Mouse (Mus musculus) heart, postnatal 0 days (tissue): ENCODE measurements around the gene Olfr224. TPM values are rescaled to one million over a fixed set of nuclear protein-coding genes. Genes with fewer than 3 reads are reported as not detected.
"Not testable (repeated sequence)": the region's sequence is repeated elsewhere in the genome, so short reads cannot be mapped to it uniquely, and the experiment has no call there.

Experiments
- ATAC-seq: fragments of 200-750 bp; cut with Nextera tagmentation; 2 replicates; pipeline ENCODE4 v1.8.0; 2017; ENCODE audit warnings: low read depth, moderate number of reproducible peaks, moderate library complexity; ENCODE audit not compliant: insufficient read depth
- DNase-seq: peaks from one replicate; pipeline ENCODE4 v3.0.0-alpha.2; 2016; ENCODE audit warnings: low spot score
- H3K27ac ChIP-seq: fragments of 300-500 bp; sonication (generic); 2 replicates; pipeline ENCODE4 v1.5.1; 2014; ENCODE audit warnings: low read depth, mild to moderate bottlenecking
- H3K27me3 ChIP-seq: fragments of 300-500 bp; sonication (generic); 2 replicates; pipeline ENCODE4 v1.6.1; 2014; ENCODE audit warnings: low read length, mixed read lengths; ENCODE audit not compliant: control insufficient read depth, insufficient read depth
- H3K36me3 ChIP-seq: fragments of 300-500 bp; sonication (generic); replicated peaks from 2 replicates; pipeline ENCODE4 v1.6.1; 2014; ENCODE audit warnings: low read length, mixed read lengths; ENCODE audit not compliant: control insufficient read depth, insufficient read depth
- H3K4me1 ChIP-seq: fragments of 300-500 bp; sonication (generic); 2 replicates; pipeline ENCODE4 v1.6.1; 2014; ENCODE audit warnings: antibody characterized with exemption; ENCODE audit not compliant: control insufficient read depth, insufficient read depth
- H3K4me2 ChIP-seq: fragments of 300-500 bp; sonication (generic); 2 replicates; pipeline ENCODE4 v1.6.1; 2014; ENCODE audit warnings: low read depth, mild to moderate bottlenecking, low read length, moderate library complexity
- H3K4me3 ChIP-seq: fragments of 300-500 bp; sonication (generic); 2 replicates; pipeline ENCODE4 v1.5.1; 2014; ENCODE audit warnings: low read depth, low read length
- H3K9ac ChIP-seq: fragments of 300-500 bp; sonication (generic); replicated peaks from 2 replicates; pipeline ENCODE4 v1.6.1; 2014; ENCODE audit warnings: low read depth, low read length, mixed read lengths
- H3K9me3 ChIP-seq: fragments of 300-500 bp; sonication (generic); replicated peaks from 2 replicates; pipeline ENCODE4 v1.6.1; 2016; ENCODE audit warnings: low read length; ENCODE audit not compliant: control insufficient read depth
- CTCF ChIP-seq: IDR thresholded peaks from 2 replicates; pipeline ENCODE4 v1.5.1; 2016; ENCODE audit warnings: antibody characterized with exemption, control low read depth, low read depth
- EP300 ChIP-seq: IDR thresholded peaks from 2 replicates; pipeline ENCODE4 v1.6.1; 2016; ENCODE audit warnings: antibody characterized with exemption, low read depth
- WGBS: fragments of 180-500 bp; shearing (Covaris S2); extraction: QIAGEN DNeasy Blood & Tissue Kit; methylation state at CpG from one replicate; pipeline ENCODE4 v1.1.7; 2014; 5-methylcytosine and 5-hydroxymethylcytosine counted together
- polyA plus RNA-seq: library from polyadenylated mRNA; unstranded; fragments of >200 nt; fragmentation: Nextera tagmentation; extraction: Ambion mirVana; gene quantifications from 2 replicates; pipeline ENCODE4 v1.2.1, GENCODE M21; 2015
- total RNA-seq: library from RNA; depleted of rRNA; stranded (reverse); fragments of >200 nt; gene quantifications from 2 replicates; pipeline ENCODE4 v1.2.3, GENCODE M21; 2014; ENCODE audit warnings: low replicate concordance; rRNA removed

Gene Olfr224
- total and polyA plus RNA-seq, 2 experiments from 2014 or later: not detected

GRCm38 (mm10) chr11:58577430-58577829, 7.1 kb upstream of the Olfr224 start, which contains the start of gene Olfr325:
Olfr325 (plus strand) TSS chr11:58577730.
- Histone ChIP-seq H3K36me3 (no peaks in the 10 kb centered on the region), H3K4me1 (no peaks in the 10 kb centered on the region), H3K9ac (no peak within 1 kb of the TSS), H3K27ac (no peak within 1 kb of the TSS), H3K4me3 (no peak within 1 kb of the TSS), H3K4me2 (no peak within 1 kb of the TSS), H3K27me3 (no peaks in the 10 kb centered on the region), H3K9me3 (no peaks in the 10 kb centered on the region)
- DNase-seq (no peak), ATAC-seq (no peak)
- 68% methylated on average over 1 of the region's 1 CpGs for WGBS
- TF ChIP-seq EP300: no peak
- no peak for TF ChIP-seq CTCF

GRCm38 (mm10) chr11:58555536-58555935, 14.8 kb downstream of the Olfr224 start, which contains the start of gene Olfr328:
Olfr328 (minus strand) TSS chr11:58555636.
- no peak for ATAC-seq
- H3K4me2 ChIP-seq: no peak within 1 kb of the TSS
- WGBS: 70% methylated on average over 1 of the region's 1 CpGs
- H3K4me1 ChIP-seq: no peaks in the 10 kb centered on the region
- TF ChIP-seq EP300 (no peak), CTCF (no peak)
- no peaks in the 10 kb centered on the region for H3K9me3 ChIP-seq
- no peak within 1 kb of the TSS for H3K9ac ChIP-seq
- no peak within 1 kb of the TSS for H3K27ac ChIP-seq
- no peak within 1 kb of the TSS for H3K4me3 ChIP-seq
- no peaks in the 10 kb centered on the region for H3K27me3 ChIP-seq
- no peaks in the 10 kb centered on the region for H3K36me3 ChIP-seq
- no peak for DNase-seq

GRCm38 (mm10) chr11:58546322-58546721, 24.0 kb downstream of the Olfr224 start, which contains the start of gene Olfr329-ps:
Olfr329-ps (minus strand) TSS chr11:58546422.
- no peaks in the 10 kb centered on the region for H3K9me3 ChIP-seq

GRCm38 (mm10) chr11:58534736-58535135, 35.6 kb downstream of the Olfr224 start, which contains the start of gene Olfr330:
Olfr330 (minus strand) TSS chr11:58534836.
- not testable (repeated sequence) for ATAC-seq, H3K9me3 ChIP-seq

More at GRCm38 (mm10) chr11:58546322-58546721, 24.0 kb downstream of the Olfr224 start, which contains the start of gene Olfr329-ps:
- Histone ChIP-seq H3K27me3 (no peaks in the 10 kb centered on the region), H3K4me3 (no peak within 1 kb of the TSS), H3K4me1 (no peaks in the 10 kb centered on the region), H3K4me2 (no peak within 1 kb of the TSS), H3K36me3 (no peaks in the 10 kb centered on the region), H3K27ac (no peak within 1 kb of the TSS), H3K9ac (no peak within 1 kb of the TSS)
- no peak for DNase-seq
- TF ChIP-seq CTCF (no peak), EP300 (no peak)
- WGBS: 62% methylated on average over 5 of the region's 5 CpGs
- ATAC-seq: no peak

GRCm38 (mm10) chr11:58519756-58520155, 50.6 kb downstream of the Olfr224 start:
- not testable (repeated sequence) for H3K27me3 ChIP-seq, H3K4me1 ChIP-seq, ATAC-seq, H3K36me3 ChIP-seq, H3K27ac ChIP-seq, H3K9ac ChIP-seq, H3K4me3 ChIP-seq, H3K9me3 ChIP-seq, H3K4me2 ChIP-seq, DNase-seq
- 88% methylated on average over 6 of the region's 9 CpGs for WGBS

More at GRCm38 (mm10) chr11:58534736-58535135, 35.6 kb downstream of the Olfr224 start, which contains the start of gene Olfr330:
- H3K36me3 ChIP-seq, H3K27ac ChIP-seq, H3K4me1 ChIP-seq, H3K9ac ChIP-seq, H3K4me3 ChIP-seq, DNase-seq, H3K27me3 ChIP-seq, H3K4me2 ChIP-seq: not testable (repeated sequence)

GRCm38 (mm10) chr11:58518916-58519315, 51.4 kb downstream of the Olfr224 start:
- H3K27me3 ChIP-seq, H3K4me2 ChIP-seq, DNase-seq, H3K4me1 ChIP-seq, H3K9me3 ChIP-seq, H3K36me3 ChIP-seq, H3K27ac ChIP-seq, H3K4me3 ChIP-seq, ATAC-seq, H3K9ac ChIP-seq: not testable (repeated sequence)
- WGBS: 86% methylated on average over 17 of the region's 18 CpGs

Other genes with a start within 250 kb of the Olfr224 start
- 31.4 and 62.4 TPM in 2 replicates for gene Zfp672, start 240.2 kb downstream of the Olfr224 start, total RNA-seq
- gene Zfp672, start 240.2 kb downstream of the Olfr224 start, polyA plus RNA-seq: 53.5 and 60.8 TPM in 2 replicates
- gene Sh3bp5l, start 239.8 kb downstream of the Olfr224 start, total RNA-seq: 30.2 and 42.9 TPM in 2 replicates
- gene Sh3bp5l, start 239.8 kb downstream of the Olfr224 start, polyA plus RNA-seq: 28.2 and 29.5 TPM in 2 replicates
- not detected in 2 replicates for gene Lypd8, start 191.5 kb downstream of the Olfr224 start, total RNA-seq
- 0.12 TPM in 1 of 2 replicates, not detected in the other for gene Lypd8, start 191.5 kb downstream of the Olfr224 start, polyA plus RNA-seq
- not detected in 2 replicates for gene 1810065E05Rik, start 149.4 kb downstream of the Olfr224 start, total RNA-seq
- gene 1810065E05Rik, start 149.4 kb downstream of the Olfr224 start, polyA plus RNA-seq: not detected in 2 replicates
- not detected in 2 replicates for gene Gm12253, start 138.0 kb downstream of the Olfr224 start, total RNA-seq
- not detected in 2 replicates for gene Gm12253, start 138.0 kb downstream of the Olfr224 start, polyA plus RNA-seq
- gene Lypd9, start 117.6 kb downstream of the Olfr224 start, total RNA-seq: not detected in 2 replicates
- gene Lypd9, start 117.6 kb downstream of the Olfr224 start, polyA plus RNA-seq: not detected in 2 replicates
- not detected in 2 replicates for gene Olfr30, start 108.3 kb downstream of the Olfr224 start, total RNA-seq
- gene Olfr30, start 108.3 kb downstream of the Olfr224 start, polyA plus RNA-seq: not detected in 2 replicates
- not detected in 2 replicates for gene Olfr332, start 78.0 kb downstream of the Olfr224 start, total RNA-seq
- not detected in 2 replicates for gene Olfr332, start 78.0 kb downstream of the Olfr224 start, polyA plus RNA-seq
- gene Olfr331, start 68.0 kb downstream of the Olfr224 start, total RNA-seq: not detected in 2 replicates
- not detected in 2 replicates for gene Olfr331, start 68.0 kb downstream of the Olfr224 start, polyA plus RNA-seq
- gene Olfr330, start 35.7 kb downstream of the Olfr224 start, total RNA-seq: not detected in 2 replicates
- not detected in 2 replicates for gene Olfr330, start 35.7 kb downstream of the Olfr224 start, polyA plus RNA-seq
- gene Olfr329-ps, start 24.1 kb downstream of the Olfr224 start, total RNA-seq: not detected in 2 replicates
- not detected in 2 replicates for gene Olfr329-ps, start 24.1 kb downstream of the Olfr224 start, polyA plus RNA-seq
- not detected in 2 replicates for gene Olfr328, start 14.9 kb downstream of the Olfr224 start, total RNA-seq
- not detected in 2 replicates for gene Olfr328, start 14.9 kb downstream of the Olfr224 start, polyA plus RNA-seq
- gene Olfr325, start 7.2 kb upstream of the Olfr224 start, total RNA-seq: not detected in 2 replicates
- gene Olfr325, start 7.2 kb upstream of the Olfr224 start, polyA plus RNA-seq: not detected in 2 replicates
- gene Olfr324, start 24.6 kb upstream of the Olfr224 start, total RNA-seq: not detected in 2 replicates
- gene Olfr324, start 24.6 kb upstream of the Olfr224 start, polyA plus RNA-seq: not detected in 2 replicates
- gene 2210407C18Rik, start 45.5 kb upstream of the Olfr224 start, total RNA-seq: not detected in 2 replicates
- not detected in 2 replicates for gene 2210407C18Rik, start 45.5 kb upstream of the Olfr224 start, polyA plus RNA-seq
- gene Olfr323, start 59.9 kb upstream of the Olfr224 start, total RNA-seq: not detected in 2 replicates
- not detected in 2 replicates for gene Olfr323, start 59.9 kb upstream of the Olfr224 start, polyA plus RNA-seq
- gene Trim58, start 69.9 kb upstream of the Olfr224 start, total RNA-seq: not detected in 2 replicates
- 0.05 TPM in 1 of 2 replicates, not detected in the other for gene Trim58, start 69.9 kb upstream of the Olfr224 start, polyA plus RNA-seq
- not detected in 2 replicates for gene Olfr322, start 88.2 kb upstream of the Olfr224 start, total RNA-seq
- not detected in 2 replicates for gene Olfr322, start 88.2 kb upstream of the Olfr224 start, polyA plus RNA-seq
- gene Olfr320, start 110.5 kb upstream of the Olfr224 start, total RNA-seq: not detected in 2 replicates
- gene Olfr320, start 110.5 kb upstream of the Olfr224 start, polyA plus RNA-seq: not detected in 2 replicates
- not detected in 2 replicates for gene Olfr319, start 128.6 kb upstream of the Olfr224 start, total RNA-seq
- not detected in 2 replicates for gene Olfr319, start 128.6 kb upstream of the Olfr224 start, polyA plus RNA-seq
- gene Olfr318, start 153.5 kb upstream of the Olfr224 start, total RNA-seq: not detected in 2 replicates
- gene Olfr318, start 153.5 kb upstream of the Olfr224 start, polyA plus RNA-seq: not detected in 2 replicates
- gene Olfr317, start 168.7 kb upstream of the Olfr224 start, total RNA-seq: not detected in 2 replicates
- gene Olfr317, start 168.7 kb upstream of the Olfr224 start, polyA plus RNA-seq: not detected in 2 replicates
- gene Olfr316, start 182.2 kb upstream of the Olfr224 start, total RNA-seq: not detected in 2 replicates
- not detected in 2 replicates for gene Olfr316, start 182.2 kb upstream of the Olfr224 start, polyA plus RNA-seq
- not detected in 2 replicates for gene Olfr315, start 202.6 kb upstream of the Olfr224 start, total RNA-seq
- not detected in 2 replicates for gene Olfr315, start 202.6 kb upstream of the Olfr224 start, polyA plus RNA-seq
- not detected in 2 replicates for gene Olfr314, start 212.4 kb upstream of the Olfr224 start, total RNA-seq
- gene Olfr314, start 212.4 kb upstream of the Olfr224 start, polyA plus RNA-seq: not detected in 2 replicates
- not detected in 2 replicates for gene Fam183b, start 231.4 kb upstream of the Olfr224 start, total RNA-seq
- 0.87 and 1.9 TPM in 2 replicates for gene Fam183b, start 231.4 kb upstream of the Olfr224 start, polyA plus RNA-seq
- 0.12 TPM in 1 of 2 replicates, not detected in the other for gene Olfr313, start 244.4 kb upstream of the Olfr224 start, total RNA-seq
- gene Olfr313, start 244.4 kb upstream of the Olfr224 start, polyA plus RNA-seq: 0.04 TPM in 1 of 2 replicates, not detected in the other